In the genomic region with DNA sequence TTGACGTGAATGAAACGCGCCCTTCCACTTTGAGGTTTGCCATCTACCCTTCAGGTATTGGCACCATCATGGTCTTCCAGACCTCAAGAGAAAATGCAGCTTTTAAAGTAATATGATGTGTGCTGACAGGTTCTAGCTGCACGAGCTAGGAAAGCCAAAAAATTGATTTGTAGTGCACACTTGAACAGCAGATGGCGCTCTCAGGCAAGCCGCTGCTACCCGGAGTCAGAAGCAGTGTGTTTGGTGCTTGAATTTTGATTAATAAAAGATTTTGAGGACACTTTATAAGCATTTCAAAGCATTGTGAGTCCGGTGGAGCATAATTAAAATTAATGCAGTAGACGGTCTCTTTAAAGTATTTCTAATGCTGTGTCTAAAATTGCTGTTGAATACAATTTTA, we compare ENCODE assay signal across 10 mouse cellular contexts. TPM values are rescaled to one million over a fixed set of nuclear protein-coding genes. Genes with fewer than 3 reads are reported as not detected.
A peak's percentile ranks its signal among the peaks of the same experiment; 100 is the strongest.
DNase-seq lines count a peak whose midpoint lies in the region; ATAC-seq and TF ChIP-seq lines count a peak whose summit lies in the region.
"Had no signal": no experiment of that assay in that cellular context is flagged by ENCODE, and none has a peak within 500 bp of the region (broad histone marks: within the 10 kb centered on the region; RNA-seq: fewer than 3 reads in every experiment).

No protein-coding gene starts in this region.

- H3K9me3 ChIP-seq in kidney, embryonic 15.5 days (replicated peaks), result no peaks in the 10 kb centered on the region
- no peaks in the 10 kb centered on the region for H3K9me3 ChIP-seq in midbrain, embryonic 15.5 days
- no peaks in the 10 kb centered on the region for H3K9me3 ChIP-seq in stomach, postnatal 0 days (ENCODE audit: control insufficient read depth, low read length)
- H3K9me3 ChIP-seq: embryonic facial prominence, embryonic 12.5 days had no signal

- DNase-seq in kidney, adult 9 months, result peak; percentile 59
- peak; percentile 51 for DNase-seq in adrenal gland, adult 2 months
- DNase-seq in embryo, embryonic 10.5 days (ENCODE audit: low spot score), result peak; percentile 78
- peak; percentile 75 for DNase-seq in heart, postnatal 4 days
- peak; percentile 73 to 78 for DNase-seq in left cerebral cortex, adult 2 months (ENCODE audit: extremely low spot score in 1 of 2, low spot score in 2 of 2)
- peak; percentile 68 for DNase-seq in stomach, postnatal 0 days (ENCODE audit: low spot score)

- H3K4me3 ChIP-seq in kidney, embryonic 15.5 days (replicated peaks), result no peak overlapping the region
- H3K4me3 ChIP-seq in left cerebral cortex, adult 2 months, result peak overlapping the region; percentile 41
- H3K4me3 ChIP-seq in midbrain, embryonic 15.5 days, result no peak overlapping the region
- H3K4me3 ChIP-seq in stomach, postnatal 0 days (ENCODE audit: low read depth, low read length), result no peak overlapping the region
- H3K4me3 ChIP-seq: embryonic facial prominence, embryonic 12.5 days had no signal

- TF ChIP-seq CTCF in left cerebral cortex, adult 2 months (IDR thresholded peaks at IDR 0.05), result peak; percentile 94
- TF ChIP-seq CTCF in stomach, postnatal 0 days (IDR thresholded peaks at IDR 0.05; ENCODE audit: low read depth), result peak; percentile 91

- WGBS in kidney, embryonic 15.5 days, result 5% methylated on average over 9 of the region's 9 CpGs
- 5% methylated on average over 9 of the region's 9 CpGs for WGBS in midbrain, embryonic 15.5 days
- 4% methylated on average over 9 of the region's 9 CpGs for WGBS in stomach, postnatal 0 days

- no peak overlapping the region for H3K9ac ChIP-seq in kidney, embryonic 15.5 days
- H3K9ac ChIP-seq in midbrain, embryonic 15.5 days, result no peak overlapping the region
- no peak overlapping the region for H3K9ac ChIP-seq in stomach, postnatal 0 days (ENCODE audit: low read length)
- H3K9ac ChIP-seq: embryonic facial prominence, embryonic 12.5 days had no signal

- peaks cover 9% of the 10 kb centered on the region for H3K36me3 ChIP-seq in kidney, embryonic 15.5 days
- no peaks in the 10 kb centered on the region for H3K36me3 ChIP-seq in midbrain, embryonic 15.5 days (replicated peaks)
- 0 out of 2 replicates have a peak, but pooled peaks cover 3% of the 10 kb centered on the region for H3K36me3 ChIP-seq in stomach, postnatal 0 days (ENCODE audit: control insufficient read depth, insufficient read depth, low read length)

- TF ChIP-seq EP300 in stomach, postnatal 0 days (optimal IDR thresholded peaks at IDR 0.05), result no peak

- 0 out of 2 replicates have a peak, but pooled peaks cover 4% of the 10 kb centered on the region for H3K27me3 ChIP-seq in kidney, embryonic 15.5 days
- H3K27me3 ChIP-seq in midbrain, embryonic 15.5 days (replicated peaks), result no peaks in the 10 kb centered on the region
- H3K27me3 ChIP-seq in stomach, postnatal 0 days (ENCODE audit: control insufficient read depth, insufficient read depth, low read length), result no peaks in the 10 kb centered on the region
- H3K27me3 ChIP-seq: embryonic facial prominence, embryonic 12.5 days had no signal

- H3K4me1 ChIP-seq in kidney, embryonic 15.5 days, result peaks cover 5% of the 10 kb centered on the region; the same call in 1 of the 2 replicates
- H3K4me1 ChIP-seq in midbrain, embryonic 15.5 days, result peaks cover 8% of the 10 kb centered on the region
- no peaks in the 10 kb centered on the region for H3K4me1 ChIP-seq in stomach, postnatal 0 days (replicated peaks; ENCODE audit: control insufficient read depth, insufficient read depth)
- H3K4me1 ChIP-seq: embryonic facial prominence, embryonic 12.5 days had no signal

- intact Hi-C loops in left cerebral cortex, adult 2 months (cut with DNase I), result loop anchor here (1.0 to 10.0 kb wide), 5 partner anchors 101 to 1933 kb away; no protein-coding TSS in a partner anchor

- no peak overlapping the region for H3K27ac ChIP-seq in kidney, embryonic 15.5 days
- H3K27ac ChIP-seq in left cerebral cortex, adult 2 months, result no peak overlapping the region
- H3K27ac ChIP-seq in midbrain, embryonic 15.5 days, result no peak overlapping the region
- no peak overlapping the region for H3K27ac ChIP-seq in stomach, postnatal 0 days (replicated peaks)
- H3K27ac ChIP-seq: embryonic facial prominence, embryonic 12.5 days had no signal

- ATAC-seq in kidney, embryonic 15.5 days (replicated peaks; ENCODE audit: low FRiP score), result no peak; the same call in 1 of the 2 replicates
- peak; percentile 77 for ATAC-seq in midbrain, embryonic 15.5 days (replicated peaks)
- no peak for ATAC-seq in stomach, postnatal 0 days (ENCODE audit: low FRiP score, low TSS enrichment)

- H3K4me2 ChIP-seq in kidney, embryonic 15.5 days, result no peak overlapping the region
- H3K4me2 ChIP-seq in midbrain, embryonic 15.5 days, result no peak overlapping the region
- no peak overlapping the region for H3K4me2 ChIP-seq in stomach, postnatal 0 days (replicated peaks; ENCODE audit: low read depth)
- H3K4me2 ChIP-seq: embryonic facial prominence, embryonic 12.5 days had no signal

RNA-seq across cellular contexts. Expression of gene Gtf2a1l, which starts 16.4 kb away (rescaled TPM):
- not detected in 2 replicates for polyA plus RNA-seq in kidney, embryonic 15.5 days (2015; fragmentation: Nextera tagmentation; extraction: Ambion mirVana)
- under 1 TPM in 1 of 2 experiments, not detected in 1; 0.17 TPM for total RNA-seq in adrenal gland, adult 2 months (2021)
- polyA plus RNA-seq in adrenal gland, adult 2 months (2012; rRNA removed), result not detected in 2 replicates
- total RNA-seq in heart, postnatal 4 days (2021), result not detected
- under 1 TPM; 0.28 to 0.32 TPM for total RNA-seq in left cerebral cortex, adult 2 months (2021)
- polyA plus RNA-seq in midbrain, embryonic 15.5 days (2015; fragmentation: Nextera tagmentation; extraction: Ambion mirVana), result 0.10 and 0.29 TPM in 2 replicates
- polyA plus RNA-seq in stomach, postnatal 0 days (2015; fragmentation: Nextera tagmentation; extraction: Ambion mirVana), result 0.08 TPM in 1 of 2 replicates, not detected in the other
- polyA plus RNA-seq: liver, embryonic 16.5 days had no signal

RNA-seq across cellular contexts. Expression of gene Ston1, which starts 54.5 kb away (rescaled TPM):
- polyA plus RNA-seq in kidney, embryonic 15.5 days (2015; fragmentation: Nextera tagmentation; extraction: Ambion mirVana), result 7.7 and 8.0 TPM in 2 replicates
- 10 to 100 TPM; 39.0 to 46.7 TPM for total RNA-seq in adrenal gland, adult 2 months (2021)
- 7.8 and 13.6 TPM in 2 replicates for polyA plus RNA-seq in adrenal gland, adult 2 months (2012; rRNA removed)
- total RNA-seq in heart, postnatal 4 days (2021), result 10 to 100 TPM; 25.3 to 28.7 TPM
- total RNA-seq in left cerebral cortex, adult 2 months (2021), result 1 to 10 TPM; 6.1 to 7.4 TPM
- polyA plus RNA-seq in midbrain, embryonic 15.5 days (2015; fragmentation: Nextera tagmentation; extraction: Ambion mirVana), result 2.1 and 2.2 TPM in 2 replicates
- polyA plus RNA-seq in stomach, postnatal 0 days (2015; fragmentation: Nextera tagmentation; extraction: Ambion mirVana), result 3.1 and 5.1 TPM in 2 replicates
